Mouse (Mus musculus) stomach, embryonic 14.5 days (tissue): ENCODE results near the gene Deaf1. TPM values are rescaled to one million over a fixed set of nuclear protein-coding genes. Genes with fewer than 3 reads are reported as not detected.
A peak's percentile ranks its signal among the peaks of the same experiment; 100 is the strongest.

Source experiments
- ATAC-seq: fragments of 200-750 bp; cut with Nextera tagmentation; 2 replicates; pipeline ENCODE4 v1.8.0; 2017; ENCODE audit warnings: low read depth, moderate TSS enrichment; ENCODE audit not compliant: insufficient number of reproducible peaks, insufficient read depth, low FRiP score
- H3K27ac ChIP-seq: fragments of 300-500 bp; sonication (generic); 2 replicates; pipeline ENCODE4 v1.5.1; 2014; ENCODE audit warnings: mild to moderate bottlenecking, low read length, moderate library complexity, mixed read lengths
- H3K27me3 ChIP-seq: fragments of 300-500 bp; sonication (generic); 2 replicates; pipeline ENCODE4 v1.6.1; 2014; ENCODE audit warnings: low read length, control low read depth, mixed read lengths; ENCODE audit not compliant: control insufficient read depth, insufficient read depth
- H3K36me3 ChIP-seq: fragments of 300-500 bp; sonication (generic); 2 replicates; pipeline ENCODE4 v1.6.1; 2014; ENCODE audit warnings: mild to moderate bottlenecking, control low read depth, low read length, moderate library complexity, mixed read lengths; ENCODE audit not compliant: control insufficient read depth, insufficient read depth
- H3K4me1 ChIP-seq: fragments of 300-500 bp; sonication (generic); 2 replicates; pipeline ENCODE4 v1.6.1; 2014; ENCODE audit warnings: low read length, control low read depth, mixed read lengths; ENCODE audit not compliant: control insufficient read depth, insufficient read depth
- H3K4me2 ChIP-seq: fragments of 300-500 bp; sonication (generic); replicated peaks from 2 replicates; pipeline ENCODE4 v1.6.1; 2014; ENCODE audit warnings: low read depth, low read length, control low read depth
- H3K4me3 ChIP-seq: fragments of 300-500 bp; sonication (generic); 2 replicates; pipeline ENCODE4 v1.5.1; 2014; ENCODE audit warnings: low read depth, low read length, control low read depth
- H3K9ac ChIP-seq: fragments of 300-500 bp; sonication (generic); replicated peaks from 2 replicates; pipeline ENCODE4 v1.6.1; 2014; ENCODE audit warnings: low read depth, mild to moderate bottlenecking, control low read depth, low read length, moderate library complexity, mixed read lengths
- H3K9me3 ChIP-seq: fragments of 300-500 bp; sonication (generic); 2 replicates; pipeline ENCODE4 v1.6.1; 2016; ENCODE audit warnings: low read depth, low read length, control low read depth; ENCODE audit not compliant: control insufficient read depth
- WGBS: fragments of 180-500 bp; shearing (Covaris S2); extraction: QIAGEN DNeasy Blood & Tissue Kit; methylation state at CpG from one replicate; pipeline ENCODE4 v1.1.7; 2014; 5-methylcytosine and 5-hydroxymethylcytosine counted together
- polyA plus RNA-seq: library from polyadenylated mRNA; unstranded; fragments of >200 nt; fragmentation: Nextera tagmentation; extraction: Ambion mirVana; gene quantifications from 2 replicates; pipeline ENCODE4 v1.2.1, GENCODE M21; 2014

Deaf1 gene
- polyA plus RNA-seq, 1 experiment from 2014 or later = 80.2 TPM

DNA sequence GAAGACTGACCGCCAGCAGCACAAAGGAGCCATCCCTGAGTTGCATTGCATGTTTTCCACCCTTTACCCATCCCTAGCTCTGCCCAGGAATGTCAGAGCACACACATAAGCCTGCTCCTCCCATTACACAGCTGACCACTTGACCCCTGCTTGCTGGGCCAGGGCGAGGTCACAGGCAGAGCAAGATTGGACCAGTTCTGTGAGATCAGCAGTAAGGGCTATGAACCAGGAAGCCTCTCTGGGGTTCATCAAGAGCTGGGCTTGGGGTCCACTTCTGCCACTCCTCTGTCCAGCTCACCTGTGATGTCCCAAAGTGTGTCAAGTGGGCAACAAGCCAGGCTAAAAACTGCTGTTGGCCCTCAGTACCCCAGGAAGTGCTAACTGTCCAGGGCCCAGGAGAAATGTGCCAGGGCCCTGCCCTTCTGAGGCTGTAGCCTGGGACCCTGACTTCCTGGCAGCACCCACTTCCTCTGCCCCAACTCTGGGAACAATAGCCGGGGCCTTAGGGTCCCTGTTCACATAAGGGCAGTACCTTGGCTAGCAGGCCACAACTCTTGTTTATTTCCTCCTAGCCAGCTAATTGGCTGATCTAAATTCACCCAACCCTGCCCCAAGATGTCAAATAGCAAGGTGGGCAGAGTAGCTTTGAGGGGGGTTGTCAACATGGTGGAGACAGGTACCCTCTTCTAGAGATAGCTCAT is 10.4 kb upstream of the Deaf1 start:
- Histone ChIP-seq H3K9me3 (no peaks in the 10 kb centered on the region), H3K27me3 (no peaks in the 10 kb centered on the region), H3K4me3 (no peak overlapping the region), H3K4me1 (0 out of 2 replicates have a peak, but pooled peaks cover 4% of the 10 kb centered on the region), H3K36me3 (peaks cover 11% of the 10 kb centered on the region; the same call in 1 of the 2 replicates), H3K4me2 (peak overlapping the region; percentile 44), H3K9ac (0 out of 2 replicates have a peak overlapping the region, but pooled peaks have one; percentile 14), H3K27ac (peak overlapping the region; percentile 30; the same call in 1 of the 2 replicates)
- WGBS = 70% methylated on average over 3 of the region's 3 CpGs
- ATAC-seq = no peak

DNA sequence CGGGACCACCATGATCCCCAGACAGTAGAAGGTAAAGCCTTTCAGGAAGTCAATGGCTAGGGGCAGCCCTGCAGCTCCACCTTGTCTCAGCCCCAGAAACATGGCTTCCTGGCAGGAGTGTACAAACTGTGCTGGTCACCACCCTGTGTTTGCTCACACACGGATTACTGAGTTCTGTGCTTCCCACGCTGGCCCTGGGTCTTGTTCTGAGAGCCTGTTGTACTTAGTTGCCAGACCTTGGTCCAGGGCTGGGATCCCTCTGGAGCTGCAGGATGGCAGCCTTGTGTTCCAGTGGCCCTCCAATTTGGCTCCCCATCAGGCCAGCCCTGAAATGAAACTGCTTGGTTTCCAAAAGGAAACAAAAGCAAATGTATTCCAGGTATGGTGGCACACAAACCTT is 8.8 kb upstream of the Deaf1 start:
- no peaks in the 10 kb centered on the region for H3K9me3 ChIP-seq
- 0 out of 2 replicates have a peak, but pooled peaks cover 4% of the 10 kb centered on the region for H3K4me1 ChIP-seq
- ATAC-seq = no peak
- no peak overlapping the region for H3K27ac ChIP-seq
- H3K36me3 ChIP-seq = peaks cover 14% of the 10 kb centered on the region; the same call in 1 of the 2 replicates
- no peak overlapping the region for H3K4me2 ChIP-seq
- no peak overlapping the region for H3K9ac ChIP-seq
- H3K27me3 ChIP-seq = no peaks in the 10 kb centered on the region
- 87% methylated on average over 3 of the region's 3 CpGs for WGBS
- no peak overlapping the region for H3K4me3 ChIP-seq

DNA sequence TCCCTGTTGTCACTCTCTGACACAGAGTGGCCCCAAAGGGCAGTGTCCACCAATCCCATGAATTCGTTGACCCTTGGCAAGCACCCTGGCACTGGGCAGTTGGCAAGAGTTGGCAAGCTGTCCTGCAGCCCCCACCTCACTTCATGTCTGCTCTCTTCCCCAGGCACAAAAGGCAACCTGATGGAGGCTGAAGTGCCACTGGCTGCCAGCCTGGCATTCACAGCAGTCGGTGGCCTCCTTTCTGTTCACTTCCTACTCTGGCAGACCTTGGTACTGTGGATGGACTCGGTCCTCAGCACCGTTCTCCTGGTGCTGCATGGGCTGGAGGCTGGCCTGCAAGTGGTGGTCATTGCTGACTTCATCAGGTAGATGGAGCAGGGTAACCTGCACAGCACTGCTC is 8.2 kb upstream of the Deaf1 start:
- Histone ChIP-seq H3K4me3 (no peak overlapping the region), H3K27me3 (no peaks in the 10 kb centered on the region), H3K9ac (no peak overlapping the region), H3K9me3 (no peaks in the 10 kb centered on the region), H3K4me2 (no peak overlapping the region), H3K4me1 (0 out of 2 replicates have a peak, but pooled peaks cover 4% of the 10 kb centered on the region), H3K27ac (no peak overlapping the region), H3K36me3 (peaks cover 14% of the 10 kb centered on the region; the same call in 1 of the 2 replicates)
- WGBS = 87% methylated on average over 4 of the region's 4 CpGs
- no peak for ATAC-seq

DNA sequence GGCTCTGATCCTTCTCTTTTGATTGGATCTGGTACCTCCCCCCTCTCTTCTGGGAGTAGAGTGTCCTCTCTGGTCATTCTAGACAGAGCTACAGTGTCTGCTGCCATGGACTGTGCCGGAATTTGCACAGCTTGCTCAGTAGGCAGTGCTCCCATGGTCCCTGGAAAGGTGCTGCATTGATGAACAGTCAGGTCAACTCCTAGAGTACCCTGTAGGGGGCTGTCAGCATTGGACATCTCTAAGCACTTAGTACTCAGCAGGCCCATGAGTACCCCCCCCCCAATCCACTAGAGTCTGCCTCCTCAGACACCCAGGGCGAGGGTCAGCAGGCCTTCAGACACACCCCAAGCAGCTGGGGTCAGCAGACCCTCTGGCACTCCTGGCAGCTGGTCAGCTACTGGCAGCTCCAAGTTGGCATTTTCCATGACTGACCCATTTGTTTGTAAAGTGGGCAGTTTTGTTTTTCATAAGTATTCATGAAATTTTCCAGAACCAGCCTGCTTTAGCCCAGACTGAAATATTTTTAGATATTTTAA is 7.6 kb upstream of the Deaf1 start:
- ATAC-seq = no peak
- H3K9me3 ChIP-seq = no peaks in the 10 kb centered on the region
- no peak overlapping the region for H3K4me3 ChIP-seq
- peaks cover 14% of the 10 kb centered on the region; the same call in 1 of the 2 replicates for H3K36me3 ChIP-seq
- H3K4me1 ChIP-seq = 0 out of 2 replicates have a peak, but pooled peaks cover 2% of the 10 kb centered on the region
- no peak overlapping the region for H3K27ac ChIP-seq
- H3K27me3 ChIP-seq = no peaks in the 10 kb centered on the region
- WGBS = 83% methylated on average over 2 of the region's 2 CpGs
- no peak overlapping the region for H3K4me2 ChIP-seq
- no peak overlapping the region for H3K9ac ChIP-seq

DNA sequence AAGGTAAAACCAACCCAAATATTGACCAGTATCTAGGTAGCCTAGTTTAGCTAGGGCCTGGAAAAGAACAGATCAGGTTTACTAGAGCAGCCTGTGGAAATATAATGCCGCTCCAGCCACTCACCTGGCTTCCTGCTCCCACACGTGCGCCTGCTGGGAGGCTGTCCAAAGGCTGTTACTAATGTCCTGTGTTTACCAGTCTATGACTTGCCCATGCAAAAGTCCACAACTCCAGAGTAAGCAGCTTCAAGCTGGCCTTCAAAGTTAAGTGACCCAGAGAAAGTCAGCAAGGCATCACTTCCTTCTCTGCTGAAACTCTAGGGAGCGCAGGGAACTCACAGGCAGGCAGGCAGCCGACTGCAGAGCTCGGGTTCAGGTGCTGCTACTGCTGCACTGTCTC is 4.5 kb upstream of the Deaf1 start:
- no peak overlapping the region for H3K27ac ChIP-seq
- WGBS = 76% methylated on average over 6 of the region's 6 CpGs
- no peak for ATAC-seq
- peaks cover under 1% of the 10 kb centered on the region; the same call in 1 of the 2 replicates for H3K4me1 ChIP-seq
- H3K36me3 ChIP-seq = peaks cover 14% of the 10 kb centered on the region; the same call in 1 of the 2 replicates
- H3K4me2 ChIP-seq = no peak overlapping the region
- no peak overlapping the region for H3K9ac ChIP-seq
- no peak overlapping the region for H3K4me3 ChIP-seq
- no peaks in the 10 kb centered on the region for H3K27me3 ChIP-seq
- H3K9me3 ChIP-seq = no peaks in the 10 kb centered on the region

DNA sequence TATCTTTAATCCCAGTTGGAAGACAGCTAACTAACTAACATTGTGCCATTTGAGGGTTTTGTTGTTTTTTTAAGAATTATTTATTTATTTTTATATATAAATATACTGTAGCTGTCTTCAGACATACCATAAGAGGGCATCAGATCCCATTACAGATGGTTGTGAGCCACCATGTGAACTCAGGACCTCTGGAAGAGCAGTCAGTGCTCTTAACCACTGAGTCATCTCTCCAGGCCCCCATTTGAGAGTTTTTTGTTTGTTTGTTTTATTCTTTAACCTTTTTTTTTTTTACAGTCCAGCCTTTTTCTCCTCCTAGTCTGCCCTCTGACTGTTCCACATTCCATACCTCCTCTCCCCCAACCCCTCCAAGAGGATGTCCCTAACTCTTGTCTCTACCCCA is 3.2 kb upstream of the Deaf1 start:
- Histone ChIP-seq H3K4me1 (peaks cover 13% of the 10 kb centered on the region), H3K27ac (no peak overlapping the region), H3K27me3 (no peaks in the 10 kb centered on the region), H3K9ac (no peak overlapping the region), H3K4me3 (no peak overlapping the region), H3K36me3 (peaks cover 14% of the 10 kb centered on the region; the same call in 1 of the 2 replicates), H3K9me3 (no peaks in the 10 kb centered on the region), H3K4me2 (no peak overlapping the region)
- no peak for ATAC-seq

DNA sequence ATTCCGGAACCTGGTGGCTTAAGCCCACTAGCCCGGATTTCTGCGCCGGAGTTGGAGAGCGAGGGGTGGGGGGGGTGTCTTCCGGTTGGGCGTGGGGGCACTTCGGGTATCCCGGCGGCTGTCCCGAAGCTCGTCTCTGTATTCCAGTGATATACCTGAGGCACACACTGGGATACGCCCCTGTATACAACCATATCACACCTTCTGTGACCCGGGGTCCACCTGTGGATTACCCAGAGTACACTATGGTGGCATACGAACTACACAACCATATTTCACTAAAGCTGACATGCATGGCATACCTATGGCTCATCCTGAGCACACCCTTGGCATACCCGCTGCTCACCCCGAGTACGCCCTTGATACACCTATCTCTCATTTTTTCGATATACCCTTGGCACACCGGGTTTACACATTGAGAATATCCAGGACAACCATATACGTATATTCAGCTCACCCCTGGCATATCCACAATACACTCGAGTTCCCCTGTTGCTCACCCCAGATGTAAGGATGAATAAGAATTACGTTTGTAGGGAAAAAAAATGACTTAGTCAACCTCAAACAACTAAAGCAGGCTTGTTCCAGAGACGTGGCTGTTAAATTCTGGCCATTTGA is 992 bp upstream of the Deaf1 start:
- H3K4me1 ChIP-seq = peaks cover 14% of the 10 kb centered on the region
- H3K4me2 ChIP-seq = peak overlapping the region; percentile 46
- 13% methylated on average over 24 of the region's 24 CpGs for WGBS
- no peaks in the 10 kb centered on the region for H3K9me3 ChIP-seq
- H3K9ac ChIP-seq = peak overlapping the region; percentile 87
- peaks cover 14% of the 10 kb centered on the region for H3K36me3 ChIP-seq
- H3K27me3 ChIP-seq = no peaks in the 10 kb centered on the region
- H3K27ac ChIP-seq = peak overlapping the region; percentile 99
- peak; percentile 7 for ATAC-seq
- H3K4me3 ChIP-seq = peak overlapping the region; percentile 65

DNA sequence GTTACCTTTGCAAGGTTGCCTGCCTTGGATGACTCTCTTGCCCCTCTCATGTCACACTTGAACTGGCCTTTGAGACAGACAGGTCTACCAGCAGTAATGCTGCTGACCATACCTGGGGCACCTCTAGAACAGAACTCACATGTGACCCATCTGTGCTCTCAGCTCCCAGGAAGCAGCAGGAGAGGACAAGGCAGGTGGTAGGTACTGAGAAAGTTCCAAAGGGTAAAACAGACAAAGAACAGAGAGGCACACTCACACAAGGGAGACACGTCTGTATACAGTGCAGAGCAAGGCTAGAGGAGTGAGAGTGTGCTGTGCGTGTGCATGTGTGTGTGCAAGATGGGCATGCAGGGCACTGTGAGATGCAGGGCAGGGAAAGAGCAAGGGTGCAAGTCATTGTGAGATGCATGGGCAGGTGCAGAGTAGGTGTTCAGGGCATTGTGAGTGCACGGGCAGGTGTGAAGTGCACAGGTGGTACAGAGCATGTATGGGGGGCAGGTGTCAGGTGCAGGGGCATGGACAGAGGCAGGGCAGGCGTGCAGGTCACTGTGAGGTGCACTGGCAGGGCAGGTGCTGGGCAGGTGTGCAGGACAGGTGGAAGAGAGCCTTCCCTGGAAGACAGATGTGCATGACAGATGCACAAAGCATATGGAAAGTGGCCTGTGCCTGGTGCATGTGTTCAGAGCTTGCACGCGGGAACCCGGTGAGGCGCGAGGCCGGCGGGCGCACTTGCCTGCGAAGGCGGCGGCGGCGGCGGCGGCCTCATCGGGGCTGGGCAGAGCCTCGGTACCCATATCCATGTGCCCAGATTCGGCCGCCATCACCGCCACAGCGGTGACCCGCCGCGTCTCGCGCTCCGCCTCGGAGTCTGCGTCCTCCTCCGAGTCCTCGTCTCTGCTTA is 694 bp downstream of the Deaf1 start:
- Histone ChIP-seq H3K9me3 (no peaks in the 10 kb centered on the region), H3K27me3 (no peaks in the 10 kb centered on the region), H3K4me1 (peaks cover 14% of the 10 kb centered on the region), H3K9ac (peak overlapping the region; percentile 87), H3K4me2 (peak overlapping the region; percentile 100), H3K4me3 (peak overlapping the region; percentile 65), H3K36me3 (peaks cover 22% of the 10 kb centered on the region), H3K27ac (peak overlapping the region; percentile 99)
- 4% methylated on average over 29 of the region's 35 CpGs for WGBS
- peak; percentile 2; the same call in 1 of the 2 replicates for ATAC-seq
